Mouse (Mus musculus): ENCODE results near the gene Oit3.
"Not testable (repeated sequence)": the region's sequence is repeated elsewhere in the genome, so short reads cannot be mapped to it uniquely, and the experiment has no call there.

Oit3 gene

GRCm38 (mm10) chr10:59429448-59430135 lies 12.0 kb downstream of the Oit3 start:
- no peak for DNase-seq (ENCODE audit: low read depth, low spot score)

GRCm38 (mm10) chr10:59426371-59426770 lies 15.2 kb downstream of the Oit3 start:
- DNase-seq (ENCODE audit: low read depth, low spot score), result no peak

- no peak for DNase-seq (ENCODE audit: low read depth, low spot score)
Observed at GRCm38 (mm10) chr10:59425369-59425768, 16.2 kb downstream of the Oit3 start.

GRCm38 (mm10) chr10:59424453-59424852 lies 17.1 kb downstream of the Oit3 start:
- no peak for DNase-seq (ENCODE audit: low read depth, low spot score)

- DNase-seq (ENCODE audit: low read depth, low spot score), result no peak
Observed at GRCm38 (mm10) chr10:59419516-59419915, 22.1 kb downstream of the Oit3 start.

- DNase-seq (ENCODE audit: low read depth, low spot score), result no peak
Observed at GRCm38 (mm10) chr10:59416623-59417022, 25.0 kb downstream of the Oit3 start.

GRCm38 (mm10) chr10:59413711-59414110 lies 27.9 kb downstream of the Oit3 start:
- DNase-seq (ENCODE audit: low read depth, low spot score), result no peak

GRCm38 (mm10) chr10:59410264-59410663 lies 31.3 kb downstream of the Oit3 start:
- no peak for DNase-seq (ENCODE audit: low read depth, low spot score)

GRCm38 (mm10) chr10:59408499-59408898 lies 33.1 kb downstream of the Oit3 start:
- no peak for DNase-seq (ENCODE audit: low read depth, low spot score)

- no peak for DNase-seq (ENCODE audit: low read depth, low spot score)
Observed at GRCm38 (mm10) chr10:59403793-59404149, 37.8 kb downstream of the Oit3 start.

GRCm38 (mm10) chr10:59402899-59403792 lies 38.4 kb downstream of the Oit3 start, which contains the start of gene Pla2g12b:
Gene Pla2g12b (plus strand): TSS chr10:59403660.
- no peak for DNase-seq (ENCODE audit: low read depth, low spot score)

- DNase-seq (ENCODE audit: low read depth, low spot score), result not testable (repeated sequence)
Observed at GRCm38 (mm10) chr10:59395461-59395860, 46.1 kb downstream of the Oit3 start, which contains the start of gene Gm10273. Gene Gm10273 (plus strand): TSS chr10:59395632.

- DNase-seq (ENCODE audit: low read depth, low spot score), result no peak
Observed at GRCm38 (mm10) chr10:59391907-59392306, 49.7 kb downstream of the Oit3 start.

- no peak for DNase-seq (ENCODE audit: low read depth, low spot score)
Observed at GRCm38 (mm10) chr10:59389652-59390051, 51.9 kb downstream of the Oit3 start.

GRCm38 (mm10) chr10:59386951-59387350 lies 54.6 kb downstream of the Oit3 start:
- DNase-seq (ENCODE audit: low read depth, low spot score), result no peak

GRCm38 (mm10) chr10:59381563-59381962 lies 60.0 kb downstream of the Oit3 start:
- not testable (repeated sequence) for DNase-seq (ENCODE audit: low read depth, low spot score)

- no peak for DNase-seq (ENCODE audit: low read depth, low spot score)
Observed at GRCm38 (mm10) chr10:59380411-59380821, 61.2 kb downstream of the Oit3 start.

GRCm38 (mm10) chr10:59379927-59380326 lies 61.7 kb downstream of the Oit3 start:
- DNase-seq (ENCODE audit: low read depth, low spot score), result no peak

- DNase-seq (ENCODE audit: low read depth, low spot score), result no peak
Observed at GRCm38 (mm10) chr10:59378728-59379127, 62.9 kb downstream of the Oit3 start.

GRCm38 (mm10) chr10:59377906-59378305 lies 63.7 kb downstream of the Oit3 start:
- DNase-seq (ENCODE audit: low read depth, low spot score), result no peak

Measured in WW6 (cell line).